Mouse (Mus musculus): Measurements from ENCODE around the gene Abi2.

GRCm38 (mm10) chr1:60376556-60376955 is 32.9 kb upstream of the Abi2 start:
- TF ChIP-seq HCFC1 (IDR thresholded peaks at IDR 0.05; ENCODE audit: borderline replicate concordance, insufficient read depth, low read length): no peak
- no peak for TF ChIP-seq MAFK (IDR thresholded peaks at IDR 0.05; ENCODE audit: insufficient read depth, low read depth, low read length)
- TF ChIP-seq ZC3H11A (IDR thresholded peaks at IDR 0.05; ENCODE audit: borderline replicate concordance, low read depth, low read length): no peak
- no peak for TF ChIP-seq CHD2 (IDR thresholded peaks at IDR 0.05; ENCODE audit: low read depth, low read length)
